Mouse (Mus musculus): ENCODE measurements around the gene Syde2.

DNA sequence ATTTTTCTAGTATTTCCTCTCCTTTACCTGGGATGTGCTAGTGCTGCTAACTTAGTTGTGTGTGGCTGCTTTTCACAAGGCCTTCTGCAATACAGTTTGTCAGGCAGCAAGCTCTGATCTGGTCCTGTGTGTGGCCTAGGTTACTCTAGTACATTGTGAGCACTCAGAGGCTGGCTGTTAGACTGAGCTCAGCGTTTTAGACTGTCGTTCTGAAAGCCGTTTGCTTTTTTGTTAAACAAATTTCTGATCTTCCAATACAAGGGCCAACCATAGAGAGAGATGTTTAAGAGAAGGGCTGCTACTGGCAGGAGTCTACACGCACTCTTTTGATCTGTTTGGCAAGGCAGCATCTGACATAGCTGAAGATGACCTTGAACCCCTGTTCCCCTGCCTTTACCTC lies 47.7 kb upstream of the Syde2 start:
- TF ChIP-seq CTCF (IDR thresholded peaks at IDR 0.05) (no peak), EP300 (IDR thresholded peaks at IDR 0.05; ENCODE audit: insufficient read depth, low read depth, low read length) (no peak)
